Mouse (Mus musculus): ENCODE results near the gene Gpnmb.

The Gpnmb gene

GRCm38 (mm10) chr6:49036275-49037267 lies at the start of gene Gpnmb:
Gpnmb (plus strand) TSS chr6:49036546.
- peak; percentile 42 for DNase-seq (ENCODE audit: low read depth, low spot score)

- no peak for DNase-seq (ENCODE audit: low read depth, low spot score)
Observed at GRCm38 (mm10) chr6:48989971-48990370, 46.4 kb upstream of the Gpnmb start.

GRCm38 (mm10) chr6:48991991-48992390 lies 44.4 kb upstream of the Gpnmb start:
- DNase-seq (ENCODE audit: low read depth, low spot score), result no peak

- DNase-seq (ENCODE audit: low read depth, low spot score), result peak; percentile 17
Observed at GRCm38 (mm10) chr6:48998186-48998585, 38.2 kb upstream of the Gpnmb start.

GRCm38 (mm10) chr6:48998796-48999195 lies 37.5 kb upstream of the Gpnmb start:
- no peak for DNase-seq (ENCODE audit: low read depth, low spot score)

- peak; percentile 65 for DNase-seq (ENCODE audit: low read depth, low spot score)
Observed at GRCm38 (mm10) chr6:49003381-49003780, 33.0 kb upstream of the Gpnmb start.

- DNase-seq (ENCODE audit: low read depth, low spot score), result peak; percentile 90
Observed at GRCm38 (mm10) chr6:49007981-49008380, 28.4 kb upstream of the Gpnmb start.

GRCm38 (mm10) chr6:49008420-49009160 lies 27.8 kb upstream of the Gpnmb start:
- DNase-seq (ENCODE audit: low read depth, low spot score), result peak; percentile 83

GRCm38 (mm10) chr6:49009161-49009555 lies 27.2 kb upstream of the Gpnmb start:
- DNase-seq (ENCODE audit: low read depth, low spot score), result no peak

GRCm38 (mm10) chr6:49009665-49010064 lies 26.7 kb upstream of the Gpnmb start:
- peak; percentile 76 for DNase-seq (ENCODE audit: low read depth, low spot score)

GRCm38 (mm10) chr6:49011191-49011590 lies 25.2 kb upstream of the Gpnmb start:
- no peak for DNase-seq (ENCODE audit: low read depth, low spot score)

- DNase-seq (ENCODE audit: low read depth, low spot score), result no peak
Observed at GRCm38 (mm10) chr6:49013023-49013422, 23.3 kb upstream of the Gpnmb start.

GRCm38 (mm10) chr6:49013458-49013857 lies 22.9 kb upstream of the Gpnmb start:
- no peak for DNase-seq (ENCODE audit: low read depth, low spot score)

GRCm38 (mm10) chr6:49017150-49017549 lies 19.2 kb upstream of the Gpnmb start:
- DNase-seq (ENCODE audit: low read depth, low spot score), result no peak

GRCm38 (mm10) chr6:49019341-49019740 lies 17.0 kb upstream of the Gpnmb start:
- peak; percentile 69 for DNase-seq (ENCODE audit: low read depth, low spot score)

- DNase-seq (ENCODE audit: low read depth, low spot score), result no peak
Observed at GRCm38 (mm10) chr6:49021141-49022012, 15.0 kb upstream of the Gpnmb start.

GRCm38 (mm10) chr6:49022384-49022783 lies 14.0 kb upstream of the Gpnmb start:
- peak; percentile 56 for DNase-seq (ENCODE audit: low read depth, low spot score)

- DNase-seq (ENCODE audit: low read depth, low spot score), result peak; percentile 65
Observed at GRCm38 (mm10) chr6:49023315-49023714, 13.0 kb upstream of the Gpnmb start.

- no peak for DNase-seq (ENCODE audit: low read depth, low spot score)
Observed at GRCm38 (mm10) chr6:49025290-49025689, 11.1 kb upstream of the Gpnmb start.

- no peak for DNase-seq (ENCODE audit: low read depth, low spot score)
Observed at GRCm38 (mm10) chr6:49026496-49026895, 9.8 kb upstream of the Gpnmb start.

- no peak for DNase-seq (ENCODE audit: low read depth, low spot score)
Observed at GRCm38 (mm10) chr6:49028019-49028418, 8.3 kb upstream of the Gpnmb start.

Measured in ZHBTc4 (cell line).